Mouse (Mus musculus) G1E (cell line): ENCODE results near the gene Rbms1. TPM values are rescaled to one million over a fixed set of nuclear protein-coding genes. Genes with fewer than 3 reads are reported as not detected.

ENCODE experiments used
- ATAC-seq: 2 replicates; pipeline ENCODE4 v1.8.0; 2016; ENCODE audit warnings: mild to moderate bottlenecking; ENCODE audit not compliant: insufficient number of reproducible peaks, poor library complexity, low FRiP score, severe bottlenecking; ENCODE audit errors: extremely low read depth
- DNase-seq: peaks from one replicate; pipeline ENCODE4 v3.0.0; 2012; ENCODE audit warnings: low spot score
- H3K27me3 ChIP-seq: 2 replicates; pipeline ENCODE4 v1.6.1; 2012; ENCODE audit warnings: mild to moderate bottlenecking, low read length, inconsistent platforms; ENCODE audit not compliant: insufficient read depth
- H3K36me3 ChIP-seq: replicated peaks from 2 replicates; pipeline ENCODE3; 2012; ENCODE audit warnings: mild to moderate bottlenecking, inconsistent platforms
- H3K4me1 ChIP-seq: 2 replicates; pipeline ENCODE4 v1.6.1; 2012; ENCODE audit warnings: low read depth, low read length, inconsistent platforms, mixed read lengths; ENCODE audit not compliant: insufficient read depth
- H3K4me3 ChIP-seq: 2 replicates; pipeline ENCODE4 v1.5.1; 2012; ENCODE audit warnings: low read depth, mild to moderate bottlenecking, inconsistent platforms, low read length, moderate library complexity, mixed read lengths
- H3K9me3 ChIP-seq: replicated peaks from 2 replicates; pipeline ENCODE4 v1.6.1; 2012; ENCODE audit warnings: inconsistent platforms
- CTCF ChIP-seq: IDR thresholded peaks from 2 replicates; pipeline ENCODE4 v1.5.1; 2012; ENCODE audit warnings: low read depth, low read length, inconsistent platforms, mixed read lengths
- GATA1 ChIP-seq: IDR thresholded peaks from 2 replicates; pipeline ENCODE4 v1.6.1; 2012; ENCODE audit warnings: borderline replicate concordance, low read length, inconsistent platforms, mixed read lengths
- GATA2 ChIP-seq: IDR thresholded peaks from 2 replicates; pipeline ENCODE4 v1.6.1; 2012; ENCODE audit warnings: low read depth, low read length, inconsistent platforms, borderline replicate concordance
- POLR2AphosphoS5 ChIP-seq: IDR thresholded peaks from 2 replicates; pipeline ENCODE4 v1.6.1; 2012; ENCODE audit warnings: low read depth, low read length, inconsistent platforms; ENCODE audit not compliant: insufficient replicate concordance
- TAL1 ChIP-seq: conservative IDR thresholded peaks from 2 replicates; pipeline ENCODE4 v1.6.1; 2012; ENCODE audit warnings: low read depth, low read length, inconsistent platforms, mixed read lengths
- polyA plus RNA-seq: library from polyadenylated mRNA; stranded (reverse); fragments of >175 nt; gene quantifications from 2 replicates; pipeline ENCODE4 v1.2.3, GENCODE M21; 2012
- total RNA-seq, 2 experiments: library from RNA; stranded (forward) in 1 of 2; stranded (reverse) in 1 of 2; fragments of 200-1000 nt in 1 of 2; fragments of >200 nt in 1 of 2; fragmentation: Nextera tagmentation in 1 of 2; gene quantifications; 2 replicates each; pipeline ENCODE4 v1.2.3; 2014 to 2017

Rbms1 gene
- total and polyA plus RNA-seq, 3 experiments = 61.7 to 109 (median 99.6) TPM

GRCm38 (mm10) chr2:60939957-60940356, 23.0 kb downstream of the Rbms1 start:
- Histone ChIP-seq H3K4me1 (peaks cover 3% of the 10 kb centered on the region; the same call in 1 of the 2 replicates), H3K27me3 (no peaks in the 10 kb centered on the region; the same call in 1 of the 2 replicates), H3K9me3 (no peaks in the 10 kb centered on the region), H3K4me3 (no peak overlapping the region), H3K36me3 (no peaks in the 10 kb centered on the region)
- no peak for TF ChIP-seq POLR2AphosphoS5
- ATAC-seq (no peak), DNase-seq (no peak)

DNA sequence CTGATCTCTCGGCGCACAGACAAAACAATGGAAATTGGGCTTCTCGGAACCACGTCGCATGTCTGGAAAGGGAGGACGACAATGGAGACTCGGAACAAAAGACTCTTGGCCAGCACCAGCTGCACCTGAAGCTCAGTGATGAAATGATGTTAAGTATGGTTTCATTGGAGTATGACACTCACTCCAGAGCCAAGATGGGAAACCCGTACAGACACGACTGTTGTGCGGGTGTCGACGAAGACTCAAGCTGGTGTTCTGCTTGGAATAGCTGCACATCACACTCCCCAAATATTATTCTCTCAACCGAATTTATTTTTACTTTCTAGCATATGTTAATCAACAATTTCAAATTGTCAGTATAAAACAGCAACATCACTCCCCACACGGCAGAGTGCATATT, 26.1 kb downstream of the Rbms1 start:
- H3K4me3 ChIP-seq = no peak overlapping the region
- H3K27me3 ChIP-seq = no peaks in the 10 kb centered on the region; the same call in 1 of the 2 replicates
- ATAC-seq = no peak
- no peaks in the 10 kb centered on the region for H3K36me3 ChIP-seq
- TF ChIP-seq CTCF (no peak), POLR2AphosphoS5 (no peak), GATA1 (no peak), GATA2 (no peak), TAL1 (no peak)
- DNase-seq = no peak
- H3K9me3 ChIP-seq = no peaks in the 10 kb centered on the region
- H3K4me1 ChIP-seq = peaks cover 3% of the 10 kb centered on the region; the same call in 1 of the 2 replicates

DNA sequence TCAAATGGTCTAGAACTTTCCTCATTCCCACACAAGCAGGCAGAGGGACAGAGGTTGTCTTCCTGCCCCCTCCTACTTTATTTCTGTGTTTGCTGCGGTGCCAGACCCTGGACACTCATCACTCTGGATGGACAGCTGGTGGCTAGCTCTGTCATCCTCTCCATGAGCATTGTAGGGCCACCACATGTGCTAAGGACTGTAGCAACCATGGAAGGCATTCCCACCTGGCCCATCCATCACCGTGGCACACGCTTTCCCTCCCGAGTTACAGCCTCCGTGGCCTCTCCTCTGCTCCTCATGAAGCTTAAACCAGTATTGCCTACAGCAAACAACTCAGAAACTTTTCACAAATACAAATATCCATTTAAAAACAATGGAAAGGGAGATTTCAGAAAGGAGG, 34.0 kb downstream of the Rbms1 start:
- no peaks in the 10 kb centered on the region for H3K9me3 ChIP-seq
- no peaks in the 10 kb centered on the region for H3K36me3 ChIP-seq
- ATAC-seq = no peak
- H3K4me1 ChIP-seq = peaks cover 16% of the 10 kb centered on the region
- no peak for TF ChIP-seq TAL1
- TF ChIP-seq CTCF = no peak
- TF ChIP-seq GATA1 = no peak
- no peak for TF ChIP-seq GATA2
- no peak for TF ChIP-seq POLR2AphosphoS5
- H3K27me3 ChIP-seq = peaks cover 28% of the 10 kb centered on the region
- no peak overlapping the region for H3K4me3 ChIP-seq
- DNase-seq = no peak

DNA sequence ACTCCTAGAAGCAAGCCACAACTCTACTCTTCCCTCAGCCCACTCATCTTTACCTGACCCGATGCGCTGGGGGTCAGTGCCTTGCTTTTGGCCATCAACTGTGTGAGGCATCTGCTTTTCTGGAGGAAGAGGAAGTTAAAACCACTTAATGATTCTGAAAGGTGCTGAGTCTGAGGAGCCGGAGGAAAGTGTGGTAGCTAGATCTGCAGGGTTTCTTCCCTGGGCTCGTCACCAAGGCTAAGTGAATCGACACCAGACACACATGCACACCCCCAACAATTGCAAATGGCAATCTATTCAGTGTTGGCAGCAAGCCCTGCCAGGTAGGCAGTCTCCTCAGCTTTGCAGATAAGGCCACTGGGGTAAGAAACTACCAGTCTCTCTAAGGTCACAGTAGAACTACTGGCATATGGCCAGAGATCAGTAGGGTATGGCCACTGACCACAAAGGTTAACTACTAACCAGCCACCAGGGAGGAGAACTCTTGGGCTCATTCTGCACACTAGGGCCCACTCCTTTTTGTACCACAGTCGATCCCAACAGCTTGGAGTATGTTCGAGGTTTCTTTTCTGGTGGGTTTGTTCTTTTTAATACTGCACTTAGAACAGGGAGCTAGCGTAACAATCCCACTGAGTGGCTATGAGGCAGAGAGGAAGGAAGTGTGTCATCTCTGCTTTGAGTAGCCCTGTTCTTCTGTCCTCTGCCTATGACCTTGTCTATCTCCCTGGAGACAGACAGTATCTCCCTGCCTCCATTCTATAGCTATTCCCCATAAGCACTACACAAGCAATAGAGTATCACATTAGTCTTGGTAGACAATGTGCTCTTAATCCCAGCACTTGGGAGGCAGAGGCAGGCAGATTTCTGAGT, 34.9 kb downstream of the Rbms1 start:
- Histone ChIP-seq H3K4me3 (no peak overlapping the region), H3K9me3 (no peaks in the 10 kb centered on the region), H3K4me1 (peaks cover 23% of the 10 kb centered on the region), H3K27me3 (peaks cover 28% of the 10 kb centered on the region), H3K36me3 (no peaks in the 10 kb centered on the region)
- DNase-seq (no peak), ATAC-seq (no peak)
- TF ChIP-seq CTCF (no peak), TAL1 (no peak), GATA2 (no peak), GATA1 (no peak), POLR2AphosphoS5 (no peak)

DNA sequence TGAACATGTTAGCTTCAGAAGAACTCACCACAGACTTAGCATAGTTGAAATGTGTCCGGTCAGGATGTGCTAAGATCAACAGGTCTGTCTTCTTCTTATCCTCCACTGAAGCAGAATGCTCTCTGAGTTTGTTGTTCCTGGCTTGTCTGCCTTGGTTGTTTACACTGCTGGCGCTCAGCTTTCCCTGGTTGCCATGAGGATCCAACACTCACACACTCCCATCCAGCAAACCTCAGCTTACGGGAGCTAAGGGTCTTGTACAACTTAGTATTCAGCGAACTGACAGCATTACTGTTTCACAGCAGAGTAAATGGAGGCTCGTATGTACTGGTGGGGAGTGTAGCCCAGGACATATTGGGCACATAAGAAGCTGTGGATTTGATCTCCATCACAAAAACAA, 37.9 kb downstream of the Rbms1 start:
- H3K36me3 ChIP-seq = no peaks in the 10 kb centered on the region
- H3K27me3 ChIP-seq = peaks cover 26% of the 10 kb centered on the region
- TF ChIP-seq GATA1 (no peak), CTCF (no peak), GATA2 (no peak), POLR2AphosphoS5 (no peak), TAL1 (no peak)
- no peak for DNase-seq
- H3K4me3 ChIP-seq = no peak overlapping the region
- no peak for ATAC-seq
- H3K9me3 ChIP-seq = no peaks in the 10 kb centered on the region
- peaks cover 27% of the 10 kb centered on the region for H3K4me1 ChIP-seq

DNA sequence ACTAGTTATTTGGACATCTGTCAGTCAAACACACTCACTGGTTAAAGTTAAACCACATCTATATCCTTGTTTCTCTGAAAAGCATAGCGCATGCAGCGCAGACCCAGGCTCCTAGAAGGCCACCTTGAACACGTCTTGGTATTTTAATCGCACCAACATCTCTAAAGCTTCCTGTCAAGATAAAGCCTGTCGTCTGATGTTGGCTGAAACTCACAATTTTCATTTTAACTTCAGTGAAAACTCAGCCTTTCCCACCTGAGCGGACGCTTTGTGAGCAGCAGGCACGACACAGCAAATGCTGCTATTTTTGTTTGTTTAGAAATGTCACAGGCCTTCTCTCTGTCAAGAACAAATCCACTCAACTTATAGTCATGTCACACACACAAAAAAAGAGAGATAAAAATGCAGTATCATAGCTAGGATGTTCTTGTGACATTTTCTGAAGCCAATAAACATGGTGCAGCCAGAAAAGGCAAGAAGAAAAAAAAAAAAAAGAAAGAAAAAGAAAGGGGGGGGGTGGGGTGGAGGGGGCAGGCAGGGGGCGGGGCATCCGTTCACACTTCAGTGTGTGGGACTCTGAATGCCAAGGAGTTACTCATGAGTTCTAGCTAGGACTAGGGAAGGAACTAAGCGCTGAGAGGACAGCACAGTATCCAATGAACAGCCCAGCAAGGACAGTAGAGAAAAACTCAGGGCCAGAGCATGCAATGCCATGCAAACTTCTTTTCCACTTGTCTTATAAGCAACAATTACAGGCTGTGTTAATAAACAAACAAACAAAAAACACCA, 39.0 kb downstream of the Rbms1 start:
- ATAC-seq = no peak
- no peaks in the 10 kb centered on the region for H3K9me3 ChIP-seq
- no peaks in the 10 kb centered on the region for H3K36me3 ChIP-seq
- TF ChIP-seq CTCF = no peak
- TF ChIP-seq GATA1 = no peak
- TF ChIP-seq POLR2AphosphoS5 = no peak
- TF ChIP-seq GATA2 = no peak
- no peak for TF ChIP-seq TAL1
- no peak for DNase-seq
- no peak overlapping the region for H3K4me3 ChIP-seq
- peaks cover 17% of the 10 kb centered on the region for H3K27me3 ChIP-seq
- H3K4me1 ChIP-seq = peaks cover 33% of the 10 kb centered on the region
